Mouse (Mus musculus) lung, postnatal 10 days (tissue): Measurements from ENCODE around the gene Slc29a4.

Source experiments
- DNase-seq: peaks from one replicate; pipeline ENCODE4 v3.0.0; 2021

The Slc29a4 gene

GRCm38 (mm10) chr5:142752241-142752640 is 59.9 kb downstream of the Slc29a4 start:
- no peak for DNase-seq

- DNase-seq, result peak; percentile 27
Observed at GRCm38 (mm10) chr5:142759786-142760185, 67.5 kb downstream of the Slc29a4 start.

GRCm38 (mm10) chr5:142761326-142761983 is 69.1 kb downstream of the Slc29a4 start:
- DNase-seq, result no peak

DNA sequence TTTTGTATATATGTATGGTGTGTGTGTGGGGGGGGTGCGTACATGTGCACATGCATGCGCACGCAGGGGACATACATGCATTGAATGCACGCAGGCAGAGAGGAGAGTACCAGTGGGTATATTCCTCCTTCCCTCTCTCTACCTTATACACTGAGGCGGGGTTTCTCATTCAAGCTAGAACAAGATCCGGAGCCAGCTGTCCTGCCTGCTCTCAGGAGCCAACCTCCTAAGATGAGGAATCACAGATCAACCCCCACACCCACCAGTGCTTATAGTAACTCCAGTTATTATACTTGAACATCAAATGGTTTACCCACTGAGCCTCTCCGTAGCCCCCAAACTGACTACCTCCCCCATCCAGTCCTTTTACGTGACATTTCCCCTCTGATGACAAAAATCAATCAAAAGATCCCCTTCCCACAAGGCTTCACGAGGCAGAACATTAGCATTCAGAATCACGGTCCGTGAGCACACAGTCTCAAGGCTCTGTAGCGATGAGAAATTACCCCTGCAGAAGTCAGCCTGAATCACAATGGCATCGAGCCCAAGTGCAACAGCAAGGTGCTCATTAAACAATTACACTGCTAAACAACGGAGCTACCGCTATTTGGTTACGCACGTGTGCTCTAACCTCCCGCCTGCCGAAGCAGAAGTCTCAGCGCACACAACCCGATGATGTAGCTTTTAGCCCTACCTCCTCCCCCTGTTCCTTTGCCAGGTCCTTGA is 69.9 kb downstream of the Slc29a4 start:
- DNase-seq, result no peak

DNA sequence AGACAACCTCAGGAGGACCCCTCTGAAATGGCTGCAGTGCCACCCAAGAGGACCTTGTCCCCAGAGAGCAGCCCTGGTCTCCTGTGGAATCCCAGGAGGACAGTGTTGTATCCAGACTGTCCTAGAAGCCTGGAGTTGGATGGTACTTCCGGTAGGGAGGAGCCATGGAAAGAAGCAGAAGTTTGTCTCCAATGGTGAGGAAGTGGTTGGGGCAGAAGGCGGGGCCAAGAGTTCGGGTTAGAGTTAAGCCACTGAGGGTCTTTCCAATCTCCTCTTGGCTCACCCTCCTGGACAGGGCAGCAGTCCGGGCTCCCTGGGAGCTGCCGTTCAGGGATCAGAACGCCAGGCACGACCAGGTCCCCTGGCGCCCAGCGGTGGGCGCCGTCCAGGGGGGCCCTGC is 72.0 kb downstream of the Slc29a4 start:
- DNase-seq, result peak; percentile 56

- DNase-seq, result no peak
Observed at GRCm38 (mm10) chr5:142764889-142765288, 72.6 kb downstream of the Slc29a4 start.

DNA sequence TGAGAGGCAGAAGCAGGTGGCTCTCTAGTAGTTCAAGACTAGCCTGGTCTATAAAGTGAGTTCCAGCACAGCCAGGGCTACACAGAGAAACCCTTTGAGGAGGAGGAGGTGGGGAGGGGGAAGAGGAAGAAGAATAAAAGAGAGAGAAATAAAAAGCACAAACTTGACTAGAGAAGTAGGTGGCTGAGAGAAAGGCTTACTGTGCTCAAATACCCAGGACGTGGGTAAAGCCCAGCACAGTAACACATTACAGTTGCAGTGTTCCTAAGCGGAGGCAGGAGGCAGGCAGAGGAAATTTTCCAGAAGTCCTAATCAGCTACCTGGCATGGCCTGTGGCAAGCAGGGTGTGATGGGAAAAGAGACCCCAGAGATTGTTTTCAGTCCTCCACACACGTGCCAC is 74.4 kb downstream of the Slc29a4 start:
- DNase-seq, result no peak

DNA sequence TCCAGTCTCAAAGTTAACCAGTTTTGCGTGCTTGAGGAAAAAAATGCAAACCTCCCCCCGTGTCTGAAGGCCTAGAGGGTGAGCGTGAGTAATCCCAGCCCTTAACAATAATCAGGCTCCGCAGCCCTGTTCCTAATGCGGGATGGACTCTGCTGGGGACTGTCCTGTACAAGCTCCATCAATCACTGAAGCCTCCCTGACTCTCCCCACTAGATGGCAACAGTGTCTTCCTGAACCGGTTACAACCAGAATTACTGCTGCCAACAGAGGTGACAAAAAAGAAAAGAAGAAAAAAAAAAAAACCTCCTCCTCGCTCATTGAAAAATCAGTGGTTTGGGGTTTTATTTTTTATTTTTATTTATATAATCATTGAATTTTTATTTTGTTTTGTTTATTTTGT is 75.6 kb downstream of the Slc29a4 start:
- peak; percentile 91 for DNase-seq

- no peak for DNase-seq
Observed at GRCm38 (mm10) chr5:142768352-142769267, 76.3 kb downstream of the Slc29a4 start.

GRCm38 (mm10) chr5:142769641-142770040 is 77.3 kb downstream of the Slc29a4 start:
- no peak for DNase-seq

GRCm38 (mm10) chr5:142771034-142771433 is 78.7 kb downstream of the Slc29a4 start:
- DNase-seq, result no peak

GRCm38 (mm10) chr5:142771964-142772363 is 79.7 kb downstream of the Slc29a4 start:
- no peak for DNase-seq
